8 mouse cellular contexts compared by ENCODE assay signal in the genomic region with DNA sequence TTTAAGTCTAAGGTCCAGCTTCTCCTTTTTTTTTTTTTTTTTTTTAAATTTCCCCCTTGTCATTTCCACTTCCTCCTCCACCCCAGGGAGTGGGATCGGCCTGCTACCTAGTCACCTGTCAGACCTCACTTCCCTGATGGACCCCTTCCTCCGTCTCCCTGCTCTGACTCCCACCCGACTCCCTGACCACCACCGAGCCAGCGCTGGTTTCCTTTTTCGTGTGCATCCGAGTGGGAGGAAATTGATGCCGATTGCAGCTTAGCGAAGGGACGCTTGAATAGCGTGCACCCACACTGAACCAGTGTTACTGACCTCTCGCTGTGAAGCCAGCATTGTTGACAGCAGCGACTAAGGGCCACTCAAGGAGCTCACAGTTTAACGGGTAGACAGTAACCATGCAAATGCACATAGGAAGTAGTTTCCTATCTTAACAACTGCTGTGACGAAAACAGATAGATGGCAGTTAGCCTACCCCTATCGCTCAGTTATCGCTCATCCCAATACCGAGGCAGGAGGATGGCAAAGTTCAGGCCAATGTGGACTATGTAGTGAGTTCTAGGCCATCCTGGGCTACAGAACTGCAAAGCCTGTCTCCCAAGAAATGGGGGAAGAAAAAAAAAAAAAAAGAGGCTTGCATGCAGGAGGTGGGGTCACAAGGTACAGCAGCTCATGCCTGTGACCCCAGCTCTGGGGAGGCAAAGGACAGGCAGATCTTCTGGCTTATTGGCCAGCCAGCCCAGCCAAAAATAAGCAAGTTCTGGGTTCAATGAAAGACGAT. TPM values are rescaled to one million over a fixed set of nuclear protein-coding genes. Genes with fewer than 3 reads are reported as not detected.
DNase-seq lines count a peak whose midpoint lies in the region; ATAC-seq and TF ChIP-seq lines count a peak whose summit lies in the region.

No protein-coding gene starts in this region.

- TF ChIP-seq EP300 in lung, postnatal 0 days (IDR thresholded peaks at IDR 0.05): no peak

- no peaks in the 10 kb centered on the region for H3K9me3 ChIP-seq in G1E (replicated peaks)
- no peaks in the 10 kb centered on the region for H3K9me3 ChIP-seq in hindbrain, embryonic 16.5 days (ENCODE audit: control insufficient read depth, low read length)
- no peaks in the 10 kb centered on the region for H3K9me3 ChIP-seq in lung, postnatal 0 days (ENCODE audit: low read length)

- DNase-seq in heart, adult 11 months: peak; percentile 96
- DNase-seq in heart, adult 8-10 months (ENCODE audit: low spot score): no peak
- DNase-seq in G1E (ENCODE audit: low spot score): peak; percentile 42
- DNase-seq in lung, postnatal 0 days (ENCODE audit: low spot score): peak; percentile 28
- peak; percentile 31 for DNase-seq in spleen, adult 18-20 months
- DNase-seq in gastrocnemius, postnatal 36 days: no peak

- H3K4me2 ChIP-seq in hindbrain, embryonic 16.5 days (ENCODE audit: low read length): peak overlapping the region; percentile 79
- H3K4me2 ChIP-seq in lung, postnatal 0 days (replicated peaks; ENCODE audit: low read depth, low read length): peak overlapping the region; percentile 70

- peaks cover 23% of the 10 kb centered on the region for H3K4me1 ChIP-seq in G1E (ENCODE audit: insufficient read depth, low read depth, low read length)
- peaks cover 10% of the 10 kb centered on the region for H3K4me1 ChIP-seq in hindbrain, embryonic 16.5 days (ENCODE audit: control insufficient read depth, insufficient read depth, low read depth, low read length)
- peaks cover 3% of the 10 kb centered on the region; the same call in 1 of the 2 replicates for H3K4me1 ChIP-seq in lung, postnatal 0 days (ENCODE audit: insufficient read depth, low read depth, low read length)

- no peaks in the 10 kb centered on the region for H3K27me3 ChIP-seq in G1E (ENCODE audit: insufficient read depth, low read length)
- H3K27me3 ChIP-seq in hindbrain, embryonic 16.5 days (replicated peaks; ENCODE audit: control insufficient read depth, insufficient read depth, low read length): no peaks in the 10 kb centered on the region
- H3K27me3 ChIP-seq in lung, postnatal 0 days (replicated peaks; ENCODE audit: insufficient read depth, low read length): no peaks in the 10 kb centered on the region

- peaks cover 53% of the 10 kb centered on the region for H3K36me3 ChIP-seq in G1E (replicated peaks)
- H3K36me3 ChIP-seq in hindbrain, embryonic 16.5 days (ENCODE audit: control insufficient read depth, insufficient read depth, low read length): peaks cover 7% of the 10 kb centered on the region
- H3K36me3 ChIP-seq in lung, postnatal 0 days (ENCODE audit: insufficient read depth, low read length): 0 out of 2 replicates have a peak, but pooled peaks cover 3% of the 10 kb centered on the region

- TF ChIP-seq CTCF in G1E (IDR thresholded peaks at IDR 0.05; ENCODE audit: low read depth, low read length): no peak
- no peak for TF ChIP-seq CTCF in lung, postnatal 0 days (IDR thresholded peaks at IDR 0.05)

- peak overlapping the region; percentile 82 for H3K9ac ChIP-seq in hindbrain, embryonic 16.5 days (ENCODE audit: low read depth, low read length)
- peak overlapping the region; percentile 83 for H3K9ac ChIP-seq in lung, postnatal 0 days (replicated peaks; ENCODE audit: low read depth)

- intact Hi-C loops in gastrocnemius, postnatal 36 days (cut with DNase I): loop anchor here (5.0 kb wide), 2 partner anchors 125 to 260 kb away; no protein-coding TSS in a partner anchor

- H3K4me3 ChIP-seq in G1E (ENCODE audit: low read depth, low read length): peak overlapping the region; percentile 94
- peak overlapping the region; percentile 74 for H3K4me3 ChIP-seq in hindbrain, embryonic 16.5 days (ENCODE audit: low read length)
- peak overlapping the region; percentile 70 for H3K4me3 ChIP-seq in lung, postnatal 0 days (ENCODE audit: low read depth, low read length)

- 13% methylated on average over 19 of the region's 19 CpGs for WGBS in hindbrain, embryonic 16.5 days
- WGBS in lung, postnatal 0 days: 9% methylated on average over 19 of the region's 19 CpGs

- ATAC-seq in G1E (ENCODE audit: extremely low read depth, insufficient number of reproducible peaks, low FRiP score, poor library complexity, severe bottlenecking): 0 out of 2 replicates have a peak, but pooled peaks have one; percentile 8
- ATAC-seq in erythroblast, adult 5-6 weeks (replicated peaks; ENCODE audit: low FRiP score, poor library complexity, severe bottlenecking): peak; percentile 38
- peak; percentile 46; the same call in 1 of the 2 replicates for ATAC-seq in hindbrain, embryonic 16.5 days
- ATAC-seq in lung, postnatal 0 days: peak; percentile 10

- H3K27ac ChIP-seq in hindbrain, embryonic 16.5 days (ENCODE audit: low read depth, low read length): peak overlapping the region; percentile 73
- peak overlapping the region; percentile 77 for H3K27ac ChIP-seq in lung, postnatal 0 days (ENCODE audit: low read length)

RNA-seq across cellular contexts. Expression of gene Arpc3, which starts 0.7 kb away (rescaled TPM):
- 10 to 100 TPM; 84.9 to 93.6 (median 88.1) TPM for total RNA-seq in heart, adult 8-10 months (2022)
- total RNA-seq in G1E (2014; fragmentation: Nextera tagmentation): 104 and 112 TPM in 2 replicates
- total RNA-seq in G1E (2017): 708 and 715 TPM in 2 replicates
- polyA plus RNA-seq in G1E (2012): 31.1 and 47.6 TPM in 2 replicates
- 98.4 and 108 TPM in 2 replicates for total RNA-seq in erythroblast, adult 5-6 weeks (2015; ENCODE audit: low replicate concordance)
- 220 and 303 TPM in 2 replicates for total RNA-seq in erythroblast, adult 5-6 weeks (2017; ENCODE audit: low replicate concordance)
- 139 and 158 TPM in 2 replicates for polyA plus RNA-seq in hindbrain, embryonic 16.5 days (2015; fragmentation: Nextera tagmentation; extraction: Ambion mirVana)
- polyA plus RNA-seq in lung, postnatal 0 days (2015; fragmentation: Nextera tagmentation; extraction: Ambion mirVana): 169 and 177 TPM in 2 replicates
- total RNA-seq in gastrocnemius, postnatal 36 days (2021): 10 to 100 TPM; 47.2 to 51.2 TPM

RNA-seq across cellular contexts. Expression of gene Fam216a, which starts 20.3 kb away (rescaled TPM):
- 10 to 100 TPM; 11.6 to 14.3 (median 12.7) TPM for total RNA-seq in heart, adult 8-10 months (2022)
- total RNA-seq in G1E (2014; fragmentation: Nextera tagmentation) (46.5 and 61.5 TPM in 2 replicates), G1E (2017) (53.4 and 61.1 TPM in 2 replicates)
- polyA plus RNA-seq in G1E (2012): 69.9 and 93.7 TPM in 2 replicates
- total RNA-seq in erythroblast, adult 5-6 weeks (2015; ENCODE audit: low replicate concordance): 6.5 and 9.0 TPM in 2 replicates
- total RNA-seq in erythroblast, adult 5-6 weeks (2017; ENCODE audit: low replicate concordance): 5.9 and 6.4 TPM in 2 replicates
- polyA plus RNA-seq in hindbrain, embryonic 16.5 days (2015; fragmentation: Nextera tagmentation; extraction: Ambion mirVana): 132 and 140 TPM in 2 replicates
- polyA plus RNA-seq in lung, postnatal 0 days (2015; fragmentation: Nextera tagmentation; extraction: Ambion mirVana): 41.0 and 42.1 TPM in 2 replicates
- total RNA-seq in gastrocnemius, postnatal 36 days (2021): 1 to 10 TPM; 4.2 to 6.5 TPM

RNA-seq across cellular contexts. Expression of gene Gpn3, which starts 20.7 kb away (rescaled TPM):
- 10 to 100 TPM; 25.3 to 32.1 (median 30.4) TPM for total RNA-seq in heart, adult 8-10 months (2022)
- 55.2 and 59.0 TPM in 2 replicates for total RNA-seq in G1E (2014; fragmentation: Nextera tagmentation)
- total RNA-seq in G1E (2017): 52.6 and 55.2 TPM in 2 replicates
- polyA plus RNA-seq in G1E (2012): 46.4 and 48.8 TPM in 2 replicates
- 21.1 and 35.9 TPM in 2 replicates for total RNA-seq in erythroblast, adult 5-6 weeks (2015; ENCODE audit: low replicate concordance)
- 25.0 and 53.7 TPM in 2 replicates for total RNA-seq in erythroblast, adult 5-6 weeks (2017; ENCODE audit: low replicate concordance)
- 35.3 and 40.9 TPM in 2 replicates for polyA plus RNA-seq in hindbrain, embryonic 16.5 days (2015; fragmentation: Nextera tagmentation; extraction: Ambion mirVana)
- polyA plus RNA-seq in lung, postnatal 0 days (2015; fragmentation: Nextera tagmentation; extraction: Ambion mirVana): 61.2 and 69.2 TPM in 2 replicates
- 10 to 100 TPM; 22.4 to 23.8 TPM for total RNA-seq in gastrocnemius, postnatal 36 days (2021)

RNA-seq across cellular contexts. Expression of gene Anapc7, which starts 29.1 kb away (rescaled TPM):
- total RNA-seq in heart, adult 8-10 months (2022): 10 to 100 TPM; 30.2 to 35.9 (median 33.9) TPM
- 24.5 and 25.2 TPM in 2 replicates for total RNA-seq in G1E (2014; fragmentation: Nextera tagmentation)
- 26.1 and 34.2 TPM in 2 replicates for total RNA-seq in G1E (2017)
- 14.7 and 21.8 TPM in 2 replicates for polyA plus RNA-seq in G1E (2012)
- 13.2 and 14.6 TPM in 2 replicates for total RNA-seq in erythroblast, adult 5-6 weeks (2015; ENCODE audit: low replicate concordance)
- total RNA-seq in erythroblast, adult 5-6 weeks (2017; ENCODE audit: low replicate concordance): 15.9 and 16.3 TPM in 2 replicates
- 47.3 and 51.2 TPM in 2 replicates for polyA plus RNA-seq in hindbrain, embryonic 16.5 days (2015; fragmentation: Nextera tagmentation; extraction: Ambion mirVana)
- 25.2 and 26.5 TPM in 2 replicates for polyA plus RNA-seq in lung, postnatal 0 days (2015; fragmentation: Nextera tagmentation; extraction: Ambion mirVana)
- total RNA-seq in gastrocnemius, postnatal 36 days (2021): 10 to 100 TPM; 11.3 to 13.2 TPM

RNA-seq across cellular contexts. Expression of gene Vps29, which starts 38.2 kb away (rescaled TPM):
- 100 to 1,000 TPM in 2 of 4 experiments, 10 to 100 TPM in 2; 91.9 to 113 (median 101) TPM for total RNA-seq in heart, adult 8-10 months (2022)
- total RNA-seq in G1E (2014; fragmentation: Nextera tagmentation): 147 and 207 TPM in 2 replicates
- total RNA-seq in G1E (2017): 228 and 249 TPM in 2 replicates
- polyA plus RNA-seq in G1E (2012): 9.8 and 13.5 TPM in 2 replicates
- total RNA-seq in erythroblast, adult 5-6 weeks (2015; ENCODE audit: low replicate concordance): 43.9 and 44.2 TPM in 2 replicates
- total RNA-seq in erythroblast, adult 5-6 weeks (2017; ENCODE audit: low replicate concordance): 19.8 and 23.4 TPM in 2 replicates
- 314 and 353 TPM in 2 replicates for polyA plus RNA-seq in hindbrain, embryonic 16.5 days (2015; fragmentation: Nextera tagmentation; extraction: Ambion mirVana)
- polyA plus RNA-seq in lung, postnatal 0 days (2015; fragmentation: Nextera tagmentation; extraction: Ambion mirVana): 189 and 193 TPM in 2 replicates
- 10 to 100 TPM; 36.2 to 41.3 TPM for total RNA-seq in gastrocnemius, postnatal 36 days (2021)

Comparison
In these comparisons a context has a peak if more than half of its experiments do, and no peak if none do; other contexts are left out.
1. DNase-seq: peak in heart, adult 11 months (single experiment), G1E (single experiment), lung, postnatal 0 days (single experiment) and spleen, adult 18-20 months (2 of 2); none in heart, adult 8-10 months (single experiment) and gastrocnemius, postnatal 36 days (0 of 2).
2. Peak in every context shown above with its lines, with median percentiles within 50 percentile points of each other: ATAC-seq and H3K4me3 ChIP-seq.